Mouse (Mus musculus): ENCODE results near the gene Baz2b. TPM values are rescaled to one million over a fixed set of nuclear protein-coding genes. Genes with fewer than 3 reads are reported as not detected.

The Baz2b gene
- polyA plus RNA-seq, 1 experiment from 2014 or later: 86.9 TPM

DNA sequence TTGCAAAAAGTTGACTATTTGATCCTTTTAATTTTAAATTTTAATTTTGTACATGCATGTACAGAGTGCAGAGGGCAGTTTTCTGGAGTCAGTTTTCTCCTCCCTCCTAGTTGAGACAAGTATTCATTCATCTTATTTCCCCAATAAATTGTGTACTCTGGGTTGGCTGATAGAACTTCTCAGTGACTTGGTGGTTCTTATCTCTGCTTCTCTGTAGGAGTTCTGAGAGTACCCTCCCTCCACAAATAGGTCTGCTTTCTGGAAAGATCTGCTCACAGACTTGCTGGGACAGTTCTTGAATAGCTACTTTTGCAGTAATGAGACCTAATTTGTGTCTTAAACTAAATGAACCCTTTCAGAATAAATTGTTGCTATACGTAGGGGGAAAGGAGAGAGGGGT lies 18.8 kb upstream of the Baz2b start:
- Histone ChIP-seq H3K9ac (replicated peaks; ENCODE audit: low read length) (no peak overlapping the region), H3K27ac (replicated peaks; ENCODE audit: low read depth, low read length) (no peak overlapping the region), H3K4me3 (replicated peaks; ENCODE audit: low read depth, low read length) (no peak overlapping the region), H3K4me1 (ENCODE audit: control insufficient read depth, insufficient read depth, low read length) (no peaks in the 10 kb centered on the region), H3K9me3 (ENCODE audit: control insufficient read depth, low read length) (no peaks in the 10 kb centered on the region), H3K27me3 (ENCODE audit: control insufficient read depth, insufficient read depth, low read length) (no peaks in the 10 kb centered on the region), H3K36me3 (ENCODE audit: control insufficient read depth, insufficient read depth, low read length) (peaks cover 35% of the 10 kb centered on the region), H3K4me2 (ENCODE audit: low read length) (no peak overlapping the region)
- no peak for ATAC-seq (ENCODE audit: low FRiP score, low TSS enrichment)
- DNase-seq: no peak
- 86% methylated on average over 1 of the region's 1 CpGs for WGBS

DNA sequence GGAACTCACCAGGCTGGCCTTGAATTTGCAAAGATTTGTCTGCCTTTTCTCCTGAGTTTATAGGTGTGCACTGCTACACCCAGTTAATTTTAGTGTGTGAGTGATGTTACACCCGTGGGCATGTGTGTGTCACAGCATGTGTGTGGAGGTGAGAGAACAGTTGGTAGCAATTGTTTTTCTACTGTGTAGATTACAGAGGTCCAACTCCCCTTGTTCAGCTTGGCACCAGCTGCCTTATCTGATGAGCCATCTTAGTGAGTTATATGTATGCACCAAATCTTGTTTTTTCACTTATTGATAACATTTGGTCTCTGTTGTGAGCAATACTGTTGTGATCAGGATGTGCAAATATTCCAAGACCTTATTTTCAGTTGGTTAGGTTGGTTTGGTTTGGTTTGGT lies 13.8 kb upstream of the Baz2b start:
- DNase-seq: no peak
- no peaks in the 10 kb centered on the region for H3K9me3 ChIP-seq (ENCODE audit: control insufficient read depth, low read length)
- no peak overlapping the region for H3K9ac ChIP-seq (replicated peaks; ENCODE audit: low read length)
- H3K4me1 ChIP-seq (ENCODE audit: control insufficient read depth, insufficient read depth, low read length): no peaks in the 10 kb centered on the region
- H3K27ac ChIP-seq (replicated peaks; ENCODE audit: low read depth, low read length): no peak overlapping the region
- no peak overlapping the region for H3K4me3 ChIP-seq (replicated peaks; ENCODE audit: low read depth, low read length)
- H3K36me3 ChIP-seq (ENCODE audit: control insufficient read depth, insufficient read depth, low read length): no peaks in the 10 kb centered on the region
- H3K4me2 ChIP-seq (ENCODE audit: low read length): no peak overlapping the region
- no peaks in the 10 kb centered on the region for H3K27me3 ChIP-seq (ENCODE audit: control insufficient read depth, insufficient read depth, low read length)
- WGBS: 88% methylated on average over 1 of the region's 1 CpGs
- no peak for ATAC-seq (ENCODE audit: low FRiP score, low TSS enrichment)

DNA sequence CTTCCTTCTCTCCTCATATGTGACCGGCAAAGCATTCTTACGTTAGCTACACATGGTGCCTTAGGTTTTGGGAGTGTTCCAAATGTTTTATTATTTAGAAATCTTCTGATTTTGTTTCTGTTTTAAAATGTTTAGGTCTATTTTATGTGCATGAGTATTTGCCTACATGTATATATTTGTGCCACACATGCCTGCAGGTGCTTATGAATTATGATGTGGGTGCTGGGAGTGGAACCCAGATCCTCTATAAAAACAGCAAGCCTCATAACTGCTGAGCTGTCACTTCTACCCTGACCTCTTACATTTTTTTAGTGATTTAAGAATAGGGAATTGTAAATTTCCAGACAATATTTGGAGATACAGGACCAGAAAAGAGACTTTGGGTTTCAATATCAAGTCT lies 12.3 kb upstream of the Baz2b start:
- 93% methylated on average over 2 of the region's 2 CpGs for WGBS

DNA sequence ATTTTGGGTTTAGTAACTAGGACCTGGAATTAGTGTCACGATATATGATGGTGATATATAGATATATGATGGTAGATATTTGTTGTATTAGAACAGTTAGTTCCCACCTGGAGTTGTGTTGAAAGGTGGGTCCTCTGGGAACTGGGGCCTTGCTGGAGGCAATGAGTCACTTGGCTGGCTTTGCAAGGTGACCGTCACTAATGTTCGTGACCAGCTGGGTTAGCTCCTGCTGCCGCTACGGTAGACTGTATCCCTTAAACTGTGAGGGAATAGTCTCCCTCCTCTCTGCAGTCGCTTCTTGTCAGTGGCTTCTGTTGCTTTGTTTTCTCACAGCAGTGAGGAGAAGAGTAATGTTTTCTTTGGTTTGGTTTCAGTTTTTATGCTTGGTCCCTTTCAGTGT lies 11.6 kb upstream of the Baz2b start:
- Histone ChIP-seq H3K4me1 (ENCODE audit: control insufficient read depth, insufficient read depth, low read length) (no peaks in the 10 kb centered on the region; the same call in 1 of the 2 replicates), H3K4me3 (replicated peaks; ENCODE audit: low read depth, low read length) (no peak overlapping the region), H3K36me3 (ENCODE audit: control insufficient read depth, insufficient read depth, low read length) (no peaks in the 10 kb centered on the region), H3K27ac (replicated peaks; ENCODE audit: low read depth, low read length) (no peak overlapping the region), H3K9me3 (ENCODE audit: control insufficient read depth, low read length) (no peaks in the 10 kb centered on the region), H3K9ac (replicated peaks; ENCODE audit: low read length) (no peak overlapping the region), H3K4me2 (ENCODE audit: low read length) (no peak overlapping the region), H3K27me3 (ENCODE audit: control insufficient read depth, insufficient read depth, low read length) (no peaks in the 10 kb centered on the region)
- 57% methylated on average over 6 of the region's 6 CpGs for WGBS
- DNase-seq: no peak
- no peak for ATAC-seq (ENCODE audit: low FRiP score, low TSS enrichment)

More for the DNA sequence above, 12.3 kb upstream of the Baz2b start:
- DNase-seq (no peak), ATAC-seq (ENCODE audit: low FRiP score, low TSS enrichment) (no peak)
- no peaks in the 10 kb centered on the region for H3K4me1 ChIP-seq (ENCODE audit: control insufficient read depth, insufficient read depth, low read length)
- H3K4me3 ChIP-seq (replicated peaks; ENCODE audit: low read depth, low read length): no peak overlapping the region
- no peak overlapping the region for H3K9ac ChIP-seq (replicated peaks; ENCODE audit: low read length)
- H3K36me3 ChIP-seq (ENCODE audit: control insufficient read depth, insufficient read depth, low read length): no peaks in the 10 kb centered on the region
- no peaks in the 10 kb centered on the region for H3K27me3 ChIP-seq (ENCODE audit: control insufficient read depth, insufficient read depth, low read length)
- no peak overlapping the region for H3K27ac ChIP-seq (replicated peaks; ENCODE audit: low read depth, low read length)
- no peaks in the 10 kb centered on the region for H3K9me3 ChIP-seq (ENCODE audit: control insufficient read depth, low read length)
- H3K4me2 ChIP-seq (ENCODE audit: low read length): no peak overlapping the region

DNA sequence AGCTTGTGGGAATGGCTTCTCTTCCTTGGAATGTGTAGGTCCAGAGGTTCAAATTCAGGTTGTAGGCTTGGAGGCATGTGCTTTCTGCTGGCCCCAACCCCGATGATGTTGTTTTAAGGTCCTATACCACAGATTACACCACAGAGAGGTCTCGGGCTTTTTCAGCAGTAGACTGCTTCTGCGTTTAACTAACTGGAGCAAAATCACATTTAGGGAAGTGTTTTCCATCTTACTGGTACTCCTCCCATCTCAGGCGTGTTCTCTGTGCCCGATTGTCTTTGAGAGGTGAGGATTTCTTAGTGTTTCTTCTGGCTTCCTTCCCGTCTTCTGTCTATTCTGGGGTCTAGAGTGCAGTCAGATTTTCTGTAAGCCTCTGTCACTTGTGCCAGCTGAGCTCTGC lies 8.0 kb upstream of the Baz2b start:
- ATAC-seq (ENCODE audit: low FRiP score, low TSS enrichment): no peak

DNA sequence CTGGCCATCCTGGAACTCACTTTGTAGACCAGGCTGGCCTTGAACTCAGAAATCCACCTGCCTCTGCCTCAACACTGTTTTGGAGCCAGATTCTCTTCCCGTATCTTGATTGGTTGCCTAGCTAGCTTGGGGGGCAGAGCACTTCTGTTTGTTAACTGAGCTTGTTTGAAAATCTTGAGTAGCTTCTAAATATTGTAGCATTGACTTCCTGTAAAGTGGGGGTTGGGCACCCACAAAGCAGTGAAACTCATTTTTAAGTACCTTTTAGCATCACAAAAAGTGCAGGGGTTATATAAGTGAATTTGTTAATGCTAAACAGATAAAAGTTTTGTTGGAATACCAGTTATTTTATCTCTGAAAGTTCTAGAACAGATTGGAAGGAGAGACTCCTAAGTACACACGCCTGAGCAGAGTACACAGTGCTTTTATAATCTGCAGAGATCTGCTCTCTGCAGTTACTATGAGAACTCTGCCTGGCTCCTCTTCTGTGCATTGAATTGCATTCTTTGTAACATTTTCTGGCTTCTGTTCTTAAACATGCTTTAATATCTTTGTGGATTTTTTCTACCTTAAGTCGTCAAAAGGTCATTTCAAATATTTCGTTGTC lies 7.0 kb upstream of the Baz2b start:
- Histone ChIP-seq H3K27ac (replicated peaks; ENCODE audit: low read depth, low read length) (no peak overlapping the region), H3K4me1 (ENCODE audit: control insufficient read depth, insufficient read depth, low read length) (peaks cover 19% of the 10 kb centered on the region), H3K4me3 (replicated peaks; ENCODE audit: low read depth, low read length) (no peak overlapping the region), H3K27me3 (ENCODE audit: control insufficient read depth, insufficient read depth, low read length) (no peaks in the 10 kb centered on the region), H3K4me2 (ENCODE audit: low read length) (no peak overlapping the region), H3K9ac (replicated peaks; ENCODE audit: low read length) (no peak overlapping the region), H3K36me3 (ENCODE audit: control insufficient read depth, insufficient read depth, low read length) (peaks cover 7% of the 10 kb centered on the region; the same call in 1 of the 2 replicates), H3K9me3 (ENCODE audit: control insufficient read depth, low read length) (no peaks in the 10 kb centered on the region)
- DNase-seq (no peak), ATAC-seq (ENCODE audit: low FRiP score, low TSS enrichment) (no peak)
- WGBS: 95% methylated on average over 4 of the region's 4 CpGs

More for the DNA sequence above, 8.0 kb upstream of the Baz2b start:
- Histone ChIP-seq H3K4me3 (replicated peaks; ENCODE audit: low read depth, low read length) (no peak overlapping the region), H3K4me2 (ENCODE audit: low read length) (no peak overlapping the region), H3K36me3 (ENCODE audit: control insufficient read depth, insufficient read depth, low read length) (peaks cover 3% of the 10 kb centered on the region; the same call in 1 of the 2 replicates), H3K27ac (replicated peaks; ENCODE audit: low read depth, low read length) (no peak overlapping the region), H3K4me1 (ENCODE audit: control insufficient read depth, insufficient read depth, low read length) (peaks cover 11% of the 10 kb centered on the region), H3K27me3 (ENCODE audit: control insufficient read depth, insufficient read depth, low read length) (no peaks in the 10 kb centered on the region), H3K9ac (replicated peaks; ENCODE audit: low read length) (no peak overlapping the region), H3K9me3 (ENCODE audit: control insufficient read depth, low read length) (no peaks in the 10 kb centered on the region)
- DNase-seq: no peak
- WGBS: 96% methylated on average over 6 of the region's 6 CpGs

DNA sequence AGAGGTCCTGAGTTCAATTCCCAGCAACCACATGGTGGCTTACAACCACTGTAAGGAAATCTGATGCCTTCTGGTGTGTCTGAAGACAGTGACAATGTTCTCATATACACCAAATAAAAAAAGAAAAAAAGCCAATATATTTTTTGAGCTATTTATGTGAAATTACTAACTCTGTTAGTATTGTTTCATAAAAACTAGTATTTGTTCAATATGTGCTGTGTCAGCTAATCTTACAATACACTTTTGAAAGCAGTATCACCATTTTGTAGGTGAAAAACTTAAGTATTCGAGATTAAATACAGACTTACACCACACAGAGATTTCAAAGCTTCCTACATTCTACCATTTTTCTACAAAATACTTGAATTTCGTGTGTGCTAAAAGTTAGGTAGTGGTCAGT lies 5.0 kb upstream of the Baz2b start:
- H3K27ac ChIP-seq (replicated peaks; ENCODE audit: low read depth, low read length): no peak overlapping the region
- no peak overlapping the region for H3K4me3 ChIP-seq (replicated peaks; ENCODE audit: low read depth, low read length)
- ATAC-seq (ENCODE audit: low FRiP score, low TSS enrichment) (no peak), DNase-seq (no peak)
- WGBS: 94% methylated on average over 2 of the region's 2 CpGs
- H3K36me3 ChIP-seq (ENCODE audit: control insufficient read depth, insufficient read depth, low read length): peaks cover 7% of the 10 kb centered on the region; the same call in 1 of the 2 replicates
- peaks cover 28% of the 10 kb centered on the region for H3K4me1 ChIP-seq (ENCODE audit: control insufficient read depth, insufficient read depth, low read length)
- H3K27me3 ChIP-seq (ENCODE audit: control insufficient read depth, insufficient read depth, low read length): no peaks in the 10 kb centered on the region
- H3K4me2 ChIP-seq (ENCODE audit: low read length): no peak overlapping the region
- no peaks in the 10 kb centered on the region for H3K9me3 ChIP-seq (ENCODE audit: control insufficient read depth, low read length)
- no peak overlapping the region for H3K9ac ChIP-seq (replicated peaks; ENCODE audit: low read length)

DNA sequence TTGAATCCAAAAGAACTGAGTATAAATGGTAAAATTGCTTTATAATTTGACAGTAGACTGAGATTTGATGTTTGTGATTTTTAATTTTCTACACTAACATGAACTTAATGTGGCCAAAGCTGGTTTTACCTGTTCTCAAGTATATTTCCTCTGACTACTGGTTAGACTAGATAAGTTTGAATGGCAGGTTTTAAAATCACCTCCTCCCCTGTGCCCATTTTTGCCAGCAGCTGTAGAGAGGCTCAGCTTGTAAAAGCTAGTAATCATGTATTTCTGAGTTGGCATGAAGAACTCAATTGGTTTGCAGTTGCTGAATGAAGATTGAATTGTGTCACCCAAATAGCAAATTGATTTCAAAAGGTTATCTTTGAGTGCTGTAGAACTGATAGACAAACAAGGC lies 2.8 kb upstream of the Baz2b start:
- 0 out of 2 replicates have a peak overlapping the region, but pooled peaks have one; percentile 21 for H3K4me2 ChIP-seq (ENCODE audit: low read length)
- H3K4me3 ChIP-seq (replicated peaks; ENCODE audit: low read depth, low read length): no peak overlapping the region
- no peak for DNase-seq
- H3K27me3 ChIP-seq (ENCODE audit: control insufficient read depth, insufficient read depth, low read length): peaks cover 4% of the 10 kb centered on the region; the same call in 1 of the 2 replicates
- ATAC-seq (ENCODE audit: low FRiP score, low TSS enrichment): no peak
- H3K9ac ChIP-seq (replicated peaks; ENCODE audit: low read length): no peak overlapping the region
- H3K36me3 ChIP-seq (ENCODE audit: control insufficient read depth, insufficient read depth, low read length): peaks cover 7% of the 10 kb centered on the region; the same call in 1 of the 2 replicates
- H3K27ac ChIP-seq (replicated peaks; ENCODE audit: low read depth, low read length): no peak overlapping the region
- H3K4me1 ChIP-seq (ENCODE audit: control insufficient read depth, insufficient read depth, low read length): peaks cover 33% of the 10 kb centered on the region
- no peaks in the 10 kb centered on the region for H3K9me3 ChIP-seq (ENCODE audit: control insufficient read depth, low read length)

DNA sequence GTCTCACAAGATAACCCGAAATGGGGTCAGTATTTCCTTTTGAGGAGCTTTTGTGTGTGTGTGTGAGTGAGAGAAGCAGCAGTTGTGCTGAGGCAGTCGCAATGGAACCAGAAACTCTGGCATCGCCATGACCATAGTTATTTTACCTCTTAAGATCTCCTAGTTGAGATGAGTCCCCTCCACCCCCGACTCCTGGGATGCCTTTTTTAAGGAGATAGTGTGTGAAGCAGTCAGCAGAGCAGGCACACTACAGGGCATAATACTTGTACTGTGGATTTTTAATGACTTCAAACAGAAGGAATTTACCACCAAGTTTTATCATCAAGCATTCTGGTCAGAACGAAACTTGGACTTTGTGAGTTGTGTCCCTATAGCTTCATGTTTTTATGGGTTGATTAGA lies 1.2 kb upstream of the Baz2b start:
- peaks cover 7% of the 10 kb centered on the region; the same call in 1 of the 2 replicates for H3K36me3 ChIP-seq (ENCODE audit: control insufficient read depth, insufficient read depth, low read length)
- H3K27ac ChIP-seq (replicated peaks; ENCODE audit: low read depth, low read length): peak overlapping the region; percentile 97; the same call in 1 of the 2 replicates
- peak overlapping the region; percentile 95 for H3K9ac ChIP-seq (replicated peaks; ENCODE audit: low read length)
- H3K9me3 ChIP-seq (ENCODE audit: control insufficient read depth, low read length): no peaks in the 10 kb centered on the region
- peak overlapping the region; percentile 85 for H3K4me3 ChIP-seq (replicated peaks; ENCODE audit: low read depth, low read length)
- peak; percentile 31 for DNase-seq
- H3K4me2 ChIP-seq (ENCODE audit: low read length): peak overlapping the region; percentile 74
- peaks cover 4% of the 10 kb centered on the region; the same call in 1 of the 2 replicates for H3K27me3 ChIP-seq (ENCODE audit: control insufficient read depth, insufficient read depth, low read length)
- 22% methylated on average over 5 of the region's 5 CpGs for WGBS
- peaks cover 33% of the 10 kb centered on the region for H3K4me1 ChIP-seq (ENCODE audit: control insufficient read depth, insufficient read depth, low read length)
- no peak for ATAC-seq (ENCODE audit: low FRiP score, low TSS enrichment)

Measured in midbrain, embryonic 14.5 days (tissue).